Mouse (Mus musculus): ENCODE results near the gene Peg3.

DNA sequence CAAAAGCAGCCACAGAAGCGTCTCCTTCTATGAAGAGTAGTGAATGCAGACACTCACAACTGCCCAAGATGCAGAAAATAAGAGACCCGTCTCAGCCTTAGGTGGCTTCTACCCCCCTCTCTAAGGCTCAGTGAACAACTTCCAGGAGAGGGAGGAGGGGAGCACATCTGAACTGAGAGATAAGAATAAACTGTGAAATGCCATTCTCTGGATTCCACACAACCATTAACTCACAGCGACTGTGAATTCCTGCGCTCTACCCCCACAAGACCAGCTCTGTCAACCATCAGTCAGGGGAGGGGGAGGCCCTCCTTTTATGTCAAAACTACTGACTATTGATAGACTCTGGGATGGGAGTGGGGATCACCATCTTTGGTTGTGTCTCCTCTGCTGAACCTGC lies 47.5 kb upstream of the Peg3 start:
- TF ChIP-seq CTCF (IDR thresholded peaks at IDR 0.05; ENCODE audit: low read depth) (no peak), EP300 (IDR thresholded peaks at IDR 0.05; ENCODE audit: low read depth) (no peak)
